Mouse (Mus musculus) layer of hippocampus, postnatal 14 days (tissue): Measurements from ENCODE around the gene Psapl1. TPM values are rescaled to one million over a fixed set of nuclear protein-coding genes. Genes with fewer than 3 reads are reported as not detected.
"Not testable (repeated sequence)": the region's sequence is repeated elsewhere in the genome, so short reads cannot be mapped to it uniquely, and the experiment has no call there.

Experiments
- DNase-seq, 2 experiments: peaks; one replicate each; pipeline ENCODE4 v3.0.0; 2021 to 2022; ENCODE audit warnings: low spot score in 2 of 2, mixed read lengths in 1 of 2
- total RNA-seq, 2 experiments: library from RNA; stranded (reverse); gene quantifications; 2 replicates each; pipeline ENCODE4 v1.2.3; 2021

Gene Psapl1
- total RNA-seq, 2 experiments from 2014 or later, result not detected

- no peak for DNase-seq
Observed at GRCm38 (mm10) chr5:36203421-36203820, 400 bp upstream of the Psapl1 start.

DNA sequence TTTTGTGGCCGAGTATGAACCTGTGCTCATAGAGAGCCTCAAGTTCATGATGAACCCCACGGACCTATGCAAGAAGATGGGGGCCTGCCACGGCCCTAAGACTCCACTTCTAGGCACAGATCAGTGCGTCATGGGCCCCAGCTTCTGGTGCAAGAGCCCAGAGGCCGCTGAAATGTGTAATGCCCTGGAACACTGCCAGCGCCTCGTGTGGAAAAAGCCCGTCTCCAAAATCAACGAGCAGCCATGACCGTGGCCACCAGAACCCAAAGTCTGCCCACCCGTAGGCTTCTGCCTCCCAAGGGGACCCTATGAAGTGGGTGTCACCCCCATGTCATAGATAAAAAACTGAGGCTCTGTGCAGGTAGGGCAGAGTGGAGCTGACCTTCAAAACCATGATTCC lies 1.6 kb downstream of the Psapl1 start:
- no peak for DNase-seq

- DNase-seq, result no peak
Observed at GRCm38 (mm10) chr5:36208803-36209202, 5.0 kb downstream of the Psapl1 start.

GRCm38 (mm10) chr5:36213310-36213709 lies 9.5 kb downstream of the Psapl1 start:
- peak; percentile 83 to 92 for DNase-seq

GRCm38 (mm10) chr5:36220105-36220504 lies 16.3 kb downstream of the Psapl1 start:
- DNase-seq, result no peak

- DNase-seq, result no peak
Observed at GRCm38 (mm10) chr5:36220626-36221025, 16.8 kb downstream of the Psapl1 start.

- DNase-seq, result peak; percentile 69 to 85
Observed at GRCm38 (mm10) chr5:36223787-36224186, 20.0 kb downstream of the Psapl1 start.

DNA sequence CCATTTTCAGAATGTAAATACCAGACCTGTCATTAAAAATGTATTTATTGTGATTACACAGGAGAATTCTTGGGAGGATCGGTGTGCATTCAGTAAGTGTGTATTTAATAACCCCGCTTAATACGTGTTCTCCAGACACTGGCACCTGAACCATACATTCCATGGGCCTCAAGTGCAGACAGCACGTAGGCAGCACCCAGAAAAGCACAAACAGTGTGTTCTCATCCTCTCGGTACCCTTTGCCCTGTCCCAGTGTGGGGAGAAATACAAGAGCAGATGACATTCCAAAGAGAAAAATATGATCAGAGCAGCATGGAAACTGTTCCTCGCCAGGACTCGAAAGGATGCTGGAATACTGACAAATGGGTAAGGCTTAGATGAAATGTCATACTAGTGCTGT lies 22.0 kb downstream of the Psapl1 start:
- DNase-seq, result no peak

- DNase-seq, result peak in 1 of 2 experiments; percentile 42
Observed at GRCm38 (mm10) chr5:36226296-36226695, 22.5 kb downstream of the Psapl1 start.

- no peak for DNase-seq
Observed at GRCm38 (mm10) chr5:36228405-36229370, 24.9 kb downstream of the Psapl1 start.

DNA sequence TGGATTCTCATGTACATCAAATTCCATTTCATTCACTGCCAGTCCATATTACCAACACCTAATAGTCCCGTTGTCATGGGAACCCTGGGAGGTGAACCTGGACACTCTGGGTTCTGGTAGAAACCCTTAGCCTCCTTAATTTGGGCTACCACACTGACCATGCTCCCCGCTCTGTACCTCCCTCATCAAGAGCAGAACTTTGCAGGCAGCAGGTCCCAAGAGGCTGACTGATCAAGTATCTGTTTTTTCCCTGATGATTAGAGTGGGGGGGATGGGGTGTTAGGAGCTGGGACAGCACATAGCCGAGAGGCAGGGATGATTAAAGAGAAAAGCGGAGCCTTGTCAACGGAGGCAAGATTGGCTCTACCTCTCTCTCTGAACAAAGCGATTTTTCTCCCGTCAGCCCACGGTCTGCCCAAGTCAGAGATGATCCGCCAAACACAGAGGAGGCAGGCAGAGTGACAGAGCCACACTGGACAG lies 26.5 kb downstream of the Psapl1 start:
- DNase-seq, result no peak

GRCm38 (mm10) chr5:36237526-36237925 lies 33.7 kb downstream of the Psapl1 start:
- not testable (repeated sequence) for DNase-seq

DNA sequence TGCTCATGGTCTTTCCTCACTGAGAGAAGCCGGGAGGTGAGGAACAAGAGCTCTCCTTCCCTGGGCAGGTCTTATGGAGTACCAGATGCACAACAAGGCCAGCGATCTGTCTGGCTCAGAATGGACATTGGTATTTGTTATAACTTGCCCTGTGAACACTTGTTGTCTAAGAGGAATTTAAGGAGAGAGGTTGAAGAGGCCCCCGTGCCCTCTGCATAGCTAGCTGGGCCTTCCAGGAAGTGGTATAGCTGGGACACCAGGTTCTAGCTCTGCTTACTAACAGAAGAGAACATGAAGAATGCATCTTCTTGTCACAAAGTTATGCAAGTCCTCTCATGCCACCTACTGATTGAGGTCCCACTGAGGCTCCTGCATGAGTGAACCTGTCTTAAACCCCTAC lies 44.2 kb downstream of the Psapl1 start:
- no peak for DNase-seq

GRCm38 (mm10) chr5:36252746-36253504 lies 49.1 kb downstream of the Psapl1 start:
- DNase-seq, result no peak

DNA sequence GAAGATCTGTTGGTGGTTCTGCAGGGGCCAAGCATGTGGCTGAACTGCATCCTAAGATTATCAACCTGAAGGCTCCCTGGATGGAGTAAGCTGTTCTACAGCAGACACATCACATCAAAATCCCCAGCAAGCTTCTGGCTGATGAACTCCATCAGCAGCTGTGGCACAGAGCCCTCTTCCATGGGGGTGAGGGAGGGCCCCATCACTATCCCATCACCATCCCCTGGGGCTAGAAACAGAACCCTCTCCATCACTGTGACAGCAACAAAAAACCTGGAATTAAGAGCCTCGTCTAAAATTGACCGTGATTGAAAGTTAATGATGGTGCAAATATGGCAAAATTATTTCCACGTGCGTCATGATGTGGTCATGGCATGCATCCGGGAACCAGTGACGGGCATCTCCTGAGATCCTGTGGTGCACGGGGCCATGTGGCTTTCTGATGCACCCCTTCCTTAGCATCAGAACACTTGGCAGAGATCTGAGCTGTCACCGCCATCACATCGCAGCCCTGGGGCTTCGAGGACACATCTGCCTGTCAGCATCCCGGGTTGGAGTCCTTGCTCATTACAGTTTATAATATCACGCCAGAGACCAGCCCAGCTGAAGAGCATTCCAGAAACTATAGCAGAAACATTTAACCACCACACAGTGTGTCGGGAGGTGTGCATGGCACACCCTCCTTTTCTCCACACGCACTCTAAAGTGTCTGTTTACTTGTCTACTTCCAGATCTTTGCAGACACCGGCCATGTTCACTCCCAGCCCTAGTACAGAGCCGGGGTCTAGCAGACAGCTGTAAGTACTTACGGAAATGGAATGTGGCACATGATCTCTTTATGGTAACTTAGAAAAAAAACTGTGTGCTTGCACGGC lies 51.1 kb downstream of the Psapl1 start:
- DNase-seq, result no peak

Other genes with a start within 250 kb of the Psapl1 start
- gene Sorcs2, start 194.1 kb downstream of the Psapl1 start, total RNA-seq, result 10 to 100 TPM; 54.7 to 58.8 TPM